In the genomic region with DNA sequence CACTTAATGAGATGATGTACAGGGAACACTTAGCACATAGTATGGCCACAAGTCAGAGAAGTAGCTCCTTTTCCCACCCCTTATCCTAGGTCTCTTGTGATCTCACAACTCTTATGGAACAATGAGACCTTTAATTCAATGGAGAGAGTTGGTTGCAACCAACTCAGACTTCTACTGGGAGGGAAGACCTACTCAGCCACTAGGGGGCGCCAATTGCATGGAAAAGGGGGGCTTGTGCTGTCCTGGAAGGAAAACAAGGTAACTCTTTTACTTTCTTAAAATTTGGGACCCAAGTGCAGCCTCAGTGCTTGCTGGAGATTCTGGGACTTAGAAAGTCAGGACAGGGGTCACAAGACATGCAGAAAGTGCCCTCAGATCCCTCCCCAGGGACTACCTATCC, we compare ENCODE assay signal across 9 mouse cellular contexts.
DNase-seq lines count a peak whose midpoint lies in the region; ATAC-seq and TF ChIP-seq lines count a peak whose summit lies in the region.
"Had no signal": no experiment of that assay in that cellular context is flagged by ENCODE, and none has a peak within 500 bp of the region (broad histone marks: within the 10 kb centered on the region; RNA-seq: fewer than 3 reads in every experiment).

No protein-coding gene starts in this region.

- H3K9me3 ChIP-seq in ES-E14 (ENCODE audit: control insufficient read depth, insufficient read depth, low read depth, low read length): no peaks in the 10 kb centered on the region
- H3K9me3 ChIP-seq: hindbrain, embryonic 15.5 days had no signal

- no peak for ATAC-seq in erythroblast, adult 5-6 weeks (replicated peaks; ENCODE audit: low FRiP score, poor library complexity, severe bottlenecking)

- H3K4me3 ChIP-seq in ES-E14 (ENCODE audit: insufficient read depth in 1 of 2, low read depth in 1 of 2, low read length in 2 of 2, poor library complexity in 1 of 2, severe bottlenecking in 1 of 2): no peak overlapping the region
- H3K4me3 ChIP-seq: hindbrain, embryonic 15.5 days had no signal

- in situ Hi-C loops in ES-E14 (cut with MboI; ENCODE audit: low sequenced_read_pairs in 2 of 2, unreplicated experiment in 2 of 2): no loop called here

- H3K36me3 ChIP-seq in ES-E14 (ENCODE audit: control insufficient read depth, insufficient read depth, low read length, poor library complexity, severe bottlenecking): no peaks in the 10 kb centered on the region
- H3K36me3 ChIP-seq: hindbrain, embryonic 15.5 days had no signal

- no peaks in the 10 kb centered on the region for H3K4me1 ChIP-seq in ES-E14 (ENCODE audit: control insufficient read depth in 2 of 2, insufficient read depth in 2 of 2, low read length in 2 of 2, poor library complexity in 1 of 2)

- peak; percentile 63 to 66 for DNase-seq in B cell, adult 2 months
- DNase-seq in ES-E14 (ENCODE audit: low read depth, low spot score): peak; percentile 44
- DNase-seq in cerebellum, adult 11-12 months: peak; percentile 38
- DNase-seq in gastrocnemius, postnatal 10 days: peak; percentile 86
- peak; percentile 69 for DNase-seq in layer of hippocampus, adult 11-12 months (ENCODE audit: low spot score)
- DNase-seq in lung, postnatal 14 days: peak; percentile 90
- peak; percentile 14 to 63 for DNase-seq in spleen, adult 18-20 months

- no peak overlapping the region for H3K9ac ChIP-seq in ES-E14 (ENCODE audit: insufficient read depth, low read depth, low read length, poor library complexity, severe bottlenecking)
- H3K9ac ChIP-seq: hindbrain, embryonic 15.5 days had no signal

- no peak overlapping the region for H3K27ac ChIP-seq in ES-E14 (ENCODE audit: insufficient read depth, low read depth, low read length, poor library complexity, severe bottlenecking)
- H3K27ac ChIP-seq: hindbrain, embryonic 15.5 days had no signal

TF ChIP-seq in ES-E14, 5 proteins besides CTCF, POLR2A, EP300 and RAD21:
- TF ChIP-seq ZC3H11A (IDR thresholded peaks at IDR 0.05; ENCODE audit: borderline replicate concordance, low read depth, low read length) (0 out of 2 replicates have a peak, but pooled peaks have one; percentile 33), MAFK (IDR thresholded peaks at IDR 0.05; ENCODE audit: insufficient read depth, low read depth, low read length) (no peak)

Comparison
In these comparisons a context has a peak if more than half of its experiments do, and no peak if none do; other contexts are left out.
1. DNase-seq: peak in every context shown above with its lines; median percentile 90 in lung, postnatal 14 days; 86 in gastrocnemius, postnatal 10 days; 69 in layer of hippocampus, adult 11-12 months; 64 in B cell, adult 2 months; 44 in ES-E14; 38 in spleen, adult 18-20 months; 38 in cerebellum, adult 11-12 months.